Mouse (Mus musculus): ENCODE data around the gene Fyn. TPM values are rescaled to one million over a fixed set of nuclear protein-coding genes. Genes with fewer than 3 reads are reported as not detected.

Fyn gene
- polyA plus RNA-seq, 1 experiment from 2014 or later: 42.7 TPM

DNA sequence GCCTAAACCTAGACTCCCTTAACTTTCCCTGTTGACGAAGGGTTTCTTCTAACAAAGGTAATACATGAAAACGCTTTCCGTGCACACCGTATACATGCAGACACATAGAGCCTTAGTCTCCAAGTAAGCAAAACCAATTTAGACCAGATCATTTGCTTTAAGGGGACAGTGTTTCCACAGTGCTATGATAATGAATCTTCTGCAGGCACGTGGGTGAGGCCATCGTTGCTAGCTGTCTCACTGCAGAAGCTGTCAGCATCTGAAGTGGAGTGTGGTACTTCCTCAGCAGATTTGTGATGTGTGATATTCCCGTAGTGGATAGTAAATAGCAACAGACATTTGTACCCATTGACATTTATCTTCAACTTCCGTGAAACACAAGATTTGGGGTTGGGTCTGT lies 16.6 kb downstream of the Fyn start:
- no peaks in the 10 kb centered on the region for H3K27me3 ChIP-seq (ENCODE audit: control insufficient read depth, insufficient read depth, low read length)
- DNase-seq (ENCODE audit: low spot score) (no peak), ATAC-seq (replicated peaks; ENCODE audit: low FRiP score) (no peak)
- H3K4me2 ChIP-seq (ENCODE audit: low read depth, low read length, severe bottlenecking): no peak overlapping the region
- no peaks in the 10 kb centered on the region for H3K9me3 ChIP-seq (ENCODE audit: control insufficient read depth, low read length)
- no peaks in the 10 kb centered on the region for H3K36me3 ChIP-seq (ENCODE audit: control insufficient read depth, insufficient read depth, low read length)
- WGBS: 87% methylated on average over 8 of the region's 8 CpGs
- no peaks in the 10 kb centered on the region; the same call in 1 of the 2 replicates for H3K4me1 ChIP-seq (replicated peaks; ENCODE audit: control insufficient read depth, insufficient read depth, low read length)
- H3K9ac ChIP-seq (ENCODE audit: low read length): no peak overlapping the region
- H3K27ac ChIP-seq (ENCODE audit: low read depth, low read length): no peak overlapping the region
- no peak overlapping the region for H3K4me3 ChIP-seq (ENCODE audit: low read depth, low read length)

DNA sequence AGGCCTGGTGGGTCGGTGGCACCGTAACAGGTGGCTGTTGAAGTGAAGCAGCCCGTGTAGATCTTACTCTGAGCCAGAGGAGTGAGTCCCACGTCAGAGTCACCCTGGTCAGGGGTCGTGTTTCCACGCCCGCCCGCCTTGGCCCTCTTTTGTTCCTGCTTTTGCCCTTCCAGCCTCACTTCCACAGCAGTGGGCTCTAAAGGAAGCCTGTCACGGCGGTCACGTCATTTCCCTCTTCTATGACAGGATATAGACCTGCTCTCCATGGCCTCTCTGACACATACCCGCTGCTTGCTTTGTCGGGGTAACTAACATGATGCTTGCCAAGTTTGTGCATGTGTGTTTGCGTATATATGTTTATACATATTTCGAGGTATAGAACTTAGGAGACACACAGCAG lies 17.5 kb downstream of the Fyn start:
- Histone ChIP-seq H3K9ac (ENCODE audit: low read length) (no peak overlapping the region), H3K36me3 (ENCODE audit: control insufficient read depth, insufficient read depth, low read length) (no peaks in the 10 kb centered on the region), H3K9me3 (ENCODE audit: control insufficient read depth, low read length) (no peaks in the 10 kb centered on the region), H3K4me1 (replicated peaks; ENCODE audit: control insufficient read depth, insufficient read depth, low read length) (no peaks in the 10 kb centered on the region; the same call in 1 of the 2 replicates), H3K4me2 (ENCODE audit: low read depth, low read length, severe bottlenecking) (no peak overlapping the region), H3K27ac (ENCODE audit: low read depth, low read length) (no peak overlapping the region), H3K4me3 (ENCODE audit: low read depth, low read length) (no peak overlapping the region), H3K27me3 (ENCODE audit: control insufficient read depth, insufficient read depth, low read length) (no peaks in the 10 kb centered on the region)
- DNase-seq (ENCODE audit: low spot score): no peak
- 63% methylated on average over 15 of the region's 15 CpGs for WGBS
- no peak for ATAC-seq (replicated peaks; ENCODE audit: low FRiP score)

DNA sequence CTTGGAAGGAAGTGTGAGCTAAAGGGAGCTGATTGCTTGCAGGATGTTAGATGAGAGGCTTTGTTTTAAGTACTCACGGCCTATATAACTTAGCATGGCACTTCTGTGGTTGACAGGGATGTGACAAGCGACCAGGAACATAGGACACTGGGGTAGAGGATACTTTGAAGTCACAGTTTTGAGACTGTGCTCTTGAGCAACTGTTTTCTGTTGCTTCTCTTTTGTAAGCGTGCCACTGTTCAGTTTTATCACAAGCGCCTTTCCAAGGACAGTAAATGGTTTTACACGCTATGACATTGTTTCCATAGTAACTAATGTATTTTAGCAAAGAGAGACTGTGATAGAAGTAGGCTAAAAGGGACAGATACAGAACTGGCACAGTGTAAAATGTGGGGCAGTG lies 18.4 kb downstream of the Fyn start:
- ATAC-seq (replicated peaks; ENCODE audit: low FRiP score): no peak
- WGBS: 85% methylated on average over 5 of the region's 5 CpGs
- H3K9me3 ChIP-seq (ENCODE audit: control insufficient read depth, low read length): no peaks in the 10 kb centered on the region
- no peak overlapping the region for H3K4me3 ChIP-seq (ENCODE audit: low read depth, low read length)
- H3K4me1 ChIP-seq (replicated peaks; ENCODE audit: control insufficient read depth, insufficient read depth, low read length): no peaks in the 10 kb centered on the region; the same call in 1 of the 2 replicates
- no peak overlapping the region for H3K9ac ChIP-seq (ENCODE audit: low read length)
- H3K27ac ChIP-seq (ENCODE audit: low read depth, low read length): no peak overlapping the region
- no peaks in the 10 kb centered on the region for H3K27me3 ChIP-seq (ENCODE audit: control insufficient read depth, insufficient read depth, low read length)
- no peaks in the 10 kb centered on the region for H3K36me3 ChIP-seq (ENCODE audit: control insufficient read depth, insufficient read depth, low read length)
- no peak for DNase-seq (ENCODE audit: low spot score)
- no peak overlapping the region for H3K4me2 ChIP-seq (ENCODE audit: low read depth, low read length, severe bottlenecking)

DNA sequence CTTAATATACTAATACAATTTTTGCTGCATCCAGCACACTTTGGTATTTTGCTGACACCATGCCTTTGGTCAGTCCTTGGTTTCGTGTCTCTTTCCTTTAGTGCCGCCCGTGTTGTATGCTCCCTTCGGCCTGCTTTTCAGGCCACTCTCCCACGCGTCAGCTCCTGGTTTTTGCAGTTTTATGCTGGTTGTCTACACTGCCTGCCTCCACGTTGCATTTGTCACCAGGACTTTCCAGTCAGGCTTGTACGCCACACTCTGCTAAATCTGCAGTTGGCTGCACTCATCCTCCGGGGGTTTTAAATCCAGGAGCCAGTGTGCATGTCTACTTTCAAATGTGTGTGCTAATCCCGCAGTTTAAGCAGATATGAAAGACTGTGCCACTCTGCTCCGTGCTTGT lies 18.9 kb downstream of the Fyn start:
- Histone ChIP-seq H3K4me1 (replicated peaks; ENCODE audit: control insufficient read depth, insufficient read depth, low read length) (no peaks in the 10 kb centered on the region; the same call in 1 of the 2 replicates), H3K27ac (ENCODE audit: low read depth, low read length) (no peak overlapping the region), H3K36me3 (ENCODE audit: control insufficient read depth, insufficient read depth, low read length) (no peaks in the 10 kb centered on the region), H3K9me3 (ENCODE audit: control insufficient read depth, low read length) (no peaks in the 10 kb centered on the region), H3K4me2 (ENCODE audit: low read depth, low read length, severe bottlenecking) (no peak overlapping the region), H3K4me3 (ENCODE audit: low read depth, low read length) (no peak overlapping the region), H3K9ac (ENCODE audit: low read length) (no peak overlapping the region), H3K27me3 (ENCODE audit: control insufficient read depth, insufficient read depth, low read length) (no peaks in the 10 kb centered on the region)
- DNase-seq (ENCODE audit: low spot score): no peak
- 90% methylated on average over 11 of the region's 11 CpGs for WGBS
- ATAC-seq (replicated peaks; ENCODE audit: low FRiP score): no peak

DNA sequence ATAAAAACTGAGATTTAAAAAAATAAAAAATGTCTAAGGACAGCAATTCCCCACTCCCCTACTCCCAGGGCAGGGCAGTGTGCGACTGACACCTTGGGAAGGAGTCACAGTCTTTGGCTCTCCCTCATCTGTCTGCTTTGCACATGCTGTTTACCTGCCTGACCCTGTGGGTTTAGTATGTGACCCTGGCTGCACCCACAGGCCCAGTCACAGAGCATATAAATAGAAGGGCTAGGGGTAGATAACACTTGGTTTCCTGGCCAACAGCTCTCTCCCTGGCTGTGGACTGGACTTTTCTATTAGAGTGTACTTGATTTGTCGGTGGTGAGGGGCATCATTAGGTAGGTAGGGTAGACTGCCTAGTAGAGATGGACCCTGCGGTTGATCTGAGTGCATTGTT lies 19.5 kb downstream of the Fyn start:
- ATAC-seq (replicated peaks; ENCODE audit: low FRiP score) (no peak), DNase-seq (ENCODE audit: low spot score) (no peak)
- Histone ChIP-seq H3K4me1 (replicated peaks; ENCODE audit: control insufficient read depth, insufficient read depth, low read length) (no peaks in the 10 kb centered on the region; the same call in 1 of the 2 replicates), H3K4me2 (ENCODE audit: low read depth, low read length, severe bottlenecking) (no peak overlapping the region), H3K9ac (ENCODE audit: low read length) (no peak overlapping the region), H3K4me3 (ENCODE audit: low read depth, low read length) (no peak overlapping the region), H3K27me3 (ENCODE audit: control insufficient read depth, insufficient read depth, low read length) (no peaks in the 10 kb centered on the region), H3K9me3 (ENCODE audit: control insufficient read depth, low read length) (no peaks in the 10 kb centered on the region), H3K27ac (ENCODE audit: low read depth, low read length) (no peak overlapping the region), H3K36me3 (ENCODE audit: control insufficient read depth, insufficient read depth, low read length) (no peaks in the 10 kb centered on the region)
- 90% methylated on average over 3 of the region's 3 CpGs for WGBS

DNA sequence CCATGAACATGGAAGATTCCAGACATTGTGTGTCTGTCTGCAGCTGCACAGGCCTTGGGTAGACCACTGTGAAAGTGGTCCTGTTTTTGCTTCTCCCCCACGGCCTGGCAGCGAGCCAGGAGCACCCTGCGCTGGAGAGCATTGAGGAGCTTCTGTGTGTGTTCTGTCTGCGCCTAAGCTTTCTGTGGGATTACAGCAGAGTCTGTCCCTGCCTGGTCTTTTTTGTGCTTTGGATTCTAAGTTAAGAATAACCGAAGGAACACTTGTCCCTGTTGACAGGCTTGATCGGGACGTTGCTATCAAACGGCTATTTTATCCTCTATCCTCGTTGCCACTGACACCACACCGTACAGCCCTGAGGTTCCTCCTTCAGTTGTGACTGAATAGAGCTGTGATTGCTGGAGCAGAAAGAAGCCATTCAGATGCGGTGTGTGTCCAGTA lies 20.8 kb downstream of the Fyn start:
- no peak for DNase-seq (ENCODE audit: low spot score)

DNA sequence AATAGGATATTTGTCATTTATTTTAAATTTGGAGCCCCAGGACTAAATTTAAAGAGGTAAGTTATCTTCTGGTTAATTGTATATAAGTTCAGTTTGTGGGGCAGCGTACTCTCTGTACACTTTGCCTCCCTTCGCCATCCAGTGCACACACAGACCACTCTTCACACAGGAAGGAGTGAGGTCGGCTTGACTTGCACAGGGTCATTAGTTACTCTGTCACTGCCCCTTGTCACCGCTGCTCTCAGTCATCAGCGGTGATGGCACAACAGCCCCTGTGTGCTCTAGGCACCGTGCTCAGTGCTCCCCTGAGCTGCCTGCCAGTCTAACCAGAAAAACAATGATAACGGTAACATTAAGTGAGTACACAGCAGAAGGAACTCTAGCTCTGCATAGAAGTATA lies 21.9 kb downstream of the Fyn start:
- no peaks in the 10 kb centered on the region for H3K4me1 ChIP-seq (replicated peaks; ENCODE audit: control insufficient read depth, insufficient read depth, low read length)
- ATAC-seq (replicated peaks; ENCODE audit: low FRiP score) (no peak), DNase-seq (ENCODE audit: low spot score) (no peak)
- no peak overlapping the region for H3K27ac ChIP-seq (ENCODE audit: low read depth, low read length)
- no peaks in the 10 kb centered on the region for H3K36me3 ChIP-seq (ENCODE audit: control insufficient read depth, insufficient read depth, low read length)
- H3K9ac ChIP-seq (ENCODE audit: low read length): no peak overlapping the region
- H3K27me3 ChIP-seq (ENCODE audit: control insufficient read depth, insufficient read depth, low read length): no peaks in the 10 kb centered on the region
- H3K9me3 ChIP-seq (ENCODE audit: control insufficient read depth, low read length): no peaks in the 10 kb centered on the region
- no peak overlapping the region for H3K4me2 ChIP-seq (ENCODE audit: low read depth, low read length, severe bottlenecking)
- H3K4me3 ChIP-seq (ENCODE audit: low read depth, low read length): no peak overlapping the region
- 94% methylated on average over 7 of the region's 7 CpGs for WGBS

More for the DNA sequence above, 20.8 kb downstream of the Fyn start:
- no peak for ATAC-seq (replicated peaks; ENCODE audit: low FRiP score)
- Histone ChIP-seq H3K27ac (ENCODE audit: low read depth, low read length) (no peak overlapping the region), H3K4me2 (ENCODE audit: low read depth, low read length, severe bottlenecking) (no peak overlapping the region), H3K9me3 (ENCODE audit: control insufficient read depth, low read length) (no peaks in the 10 kb centered on the region), H3K36me3 (ENCODE audit: control insufficient read depth, insufficient read depth, low read length) (no peaks in the 10 kb centered on the region), H3K9ac (ENCODE audit: low read length) (no peak overlapping the region), H3K4me3 (ENCODE audit: low read depth, low read length) (no peak overlapping the region), H3K4me1 (replicated peaks; ENCODE audit: control insufficient read depth, insufficient read depth, low read length) (no peaks in the 10 kb centered on the region), H3K27me3 (ENCODE audit: control insufficient read depth, insufficient read depth, low read length) (no peaks in the 10 kb centered on the region)
- 84% methylated on average over 11 of the region's 11 CpGs for WGBS

DNA sequence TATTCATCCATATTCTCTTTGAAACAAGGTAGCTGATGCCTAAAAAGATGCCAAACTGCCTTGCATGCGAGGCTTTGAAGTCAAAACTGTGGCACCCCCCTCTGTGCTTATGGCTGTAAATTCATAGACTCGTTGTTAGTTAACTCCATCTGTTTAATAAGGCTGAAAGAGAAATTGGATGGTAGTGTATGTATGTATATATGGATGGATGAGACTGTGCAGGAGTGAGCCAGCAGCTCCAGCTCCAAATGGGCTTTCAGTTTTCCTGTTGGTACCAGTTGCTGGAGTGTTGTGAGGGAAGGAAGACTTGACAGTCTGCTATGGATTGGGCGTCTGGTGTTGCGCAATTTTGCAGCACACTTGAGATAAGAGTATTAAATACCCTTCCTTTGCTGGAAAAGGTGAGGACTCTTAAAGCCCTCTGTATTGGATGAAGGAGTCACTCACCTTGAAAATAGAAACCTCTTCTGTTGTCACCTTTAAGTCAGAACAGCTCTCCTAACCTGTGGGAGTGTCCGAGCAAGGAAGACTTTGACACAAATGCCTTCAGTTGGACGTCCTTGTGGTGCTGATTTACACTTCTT lies 24.3 kb downstream of the Fyn start:
- Histone ChIP-seq H3K27me3 (ENCODE audit: control insufficient read depth, insufficient read depth, low read length) (no peaks in the 10 kb centered on the region), H3K36me3 (ENCODE audit: control insufficient read depth, insufficient read depth, low read length) (no peaks in the 10 kb centered on the region), H3K4me3 (ENCODE audit: low read depth, low read length) (no peak overlapping the region), H3K4me1 (replicated peaks; ENCODE audit: control insufficient read depth, insufficient read depth, low read length) (no peaks in the 10 kb centered on the region), H3K4me2 (ENCODE audit: low read depth, low read length, severe bottlenecking) (no peak overlapping the region), H3K9me3 (ENCODE audit: control insufficient read depth, low read length) (no peaks in the 10 kb centered on the region), H3K9ac (ENCODE audit: low read length) (no peak overlapping the region), H3K27ac (ENCODE audit: low read depth, low read length) (no peak overlapping the region)
- no peak for ATAC-seq (replicated peaks; ENCODE audit: low FRiP score)
- WGBS: 86% methylated on average over 6 of the region's 6 CpGs
- DNase-seq (ENCODE audit: low spot score): no peak

DNA sequence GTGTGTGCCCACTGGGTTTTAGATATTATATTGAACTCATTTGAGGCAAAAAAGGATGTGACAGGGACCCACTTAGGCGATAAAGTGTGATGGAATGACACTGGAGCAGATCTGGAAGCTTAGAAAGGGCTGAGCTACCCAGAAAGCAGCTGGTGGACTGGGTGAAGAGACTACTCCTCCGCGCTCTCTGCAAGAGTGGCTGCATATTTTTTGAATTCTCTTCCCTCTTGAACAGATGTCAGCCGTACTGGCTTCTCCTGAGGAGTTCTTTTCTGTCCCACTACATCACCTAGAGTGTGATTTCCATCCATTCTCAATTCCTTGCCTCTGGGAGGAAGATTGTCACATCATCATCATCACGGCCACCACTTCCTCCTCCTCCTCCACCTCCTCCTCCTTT lies 26.9 kb downstream of the Fyn start:
- Histone ChIP-seq H3K4me2 (ENCODE audit: low read depth, low read length, severe bottlenecking) (no peak overlapping the region), H3K27me3 (ENCODE audit: control insufficient read depth, insufficient read depth, low read length) (no peaks in the 10 kb centered on the region), H3K4me1 (replicated peaks; ENCODE audit: control insufficient read depth, insufficient read depth, low read length) (no peaks in the 10 kb centered on the region), H3K36me3 (ENCODE audit: control insufficient read depth, insufficient read depth, low read length) (no peaks in the 10 kb centered on the region), H3K9me3 (ENCODE audit: control insufficient read depth, low read length) (no peaks in the 10 kb centered on the region), H3K9ac (ENCODE audit: low read length) (no peak overlapping the region), H3K27ac (ENCODE audit: low read depth, low read length) (no peak overlapping the region), H3K4me3 (ENCODE audit: low read depth, low read length) (no peak overlapping the region)
- DNase-seq (ENCODE audit: low spot score) (no peak), ATAC-seq (replicated peaks; ENCODE audit: low FRiP score) (no peak)
- WGBS: 93% methylated on average over 5 of the region's 5 CpGs

Data from forebrain, embryonic 11.5 days (tissue).